Mouse (Mus musculus) mesoderm, embryonic 11.5 days (tissue): ENCODE data around the gene Hist1h3d.
"Not testable (repeated sequence)": the region's sequence is repeated elsewhere in the genome, so short reads cannot be mapped to it uniquely, and the experiment has no call there.

Source experiments
- DNase-seq: peaks from one replicate; pipeline ENCODE4 v3.0.0-alpha.2; 2012; ENCODE audit warnings: low read depth, low spot score

The Hist1h3d gene

DNA sequence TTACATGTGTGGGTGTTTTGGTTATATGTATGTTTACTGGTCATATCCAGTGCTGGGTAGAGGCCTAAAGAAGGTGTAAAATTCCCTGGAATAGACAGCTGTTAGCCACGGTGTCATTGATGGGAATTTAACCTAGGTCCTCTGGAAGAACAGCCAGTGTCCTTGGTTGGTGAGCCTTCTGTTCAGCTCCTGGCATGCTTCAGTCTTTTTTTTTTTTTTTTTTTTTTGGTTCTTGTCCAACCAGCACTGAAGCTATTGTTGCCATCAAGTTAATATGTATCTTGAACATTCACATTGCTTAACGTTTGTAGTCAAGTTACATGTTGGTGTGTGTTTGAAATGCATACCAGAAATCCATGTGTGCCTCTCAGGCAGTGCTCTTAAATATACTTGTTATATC, 11.1 kb upstream of the Hist1h3d start:
- no peak for DNase-seq

DNA sequence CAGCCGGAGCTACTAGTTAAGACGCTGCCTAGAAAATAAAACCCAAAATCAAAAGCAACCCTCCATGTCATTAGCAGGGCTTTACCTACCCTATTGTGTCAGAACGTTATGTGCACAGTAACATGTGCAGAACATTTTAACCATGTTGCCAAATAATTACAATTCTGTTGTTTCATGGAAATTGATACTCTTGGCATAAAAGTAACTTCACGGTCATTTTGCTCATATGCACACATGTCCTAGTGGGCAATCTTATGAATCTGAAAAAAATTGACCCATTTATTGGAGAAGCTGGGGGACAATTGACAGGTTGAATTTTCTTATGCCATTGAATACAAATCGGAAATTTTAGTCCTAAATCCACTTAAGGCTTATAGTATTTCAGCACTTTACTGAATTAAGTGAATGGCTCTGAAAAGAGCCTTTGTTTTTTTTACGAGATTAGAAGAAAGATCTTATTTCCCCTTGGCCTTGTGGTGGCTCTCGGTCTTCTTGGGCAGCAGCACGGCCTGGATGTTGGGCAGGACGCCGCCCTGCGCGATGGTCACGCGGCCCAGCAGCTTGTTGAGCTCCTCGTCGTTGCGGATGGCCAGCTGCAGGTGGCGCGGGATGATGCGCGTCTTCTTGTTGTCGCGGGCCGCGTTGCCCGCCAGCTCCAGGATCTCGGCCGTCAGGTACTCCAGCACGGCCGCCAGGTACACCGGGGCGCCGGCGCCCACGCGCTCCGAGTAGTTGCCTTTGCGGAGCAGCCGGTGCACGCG, 5.1 kb upstream of the Hist1h3d start:
- DNase-seq: not testable (repeated sequence)

GRCm38 (mm10) chr13:23571022-23571503, 4.5 kb upstream of the Hist1h3d start, which contains the start of the genes Hist1h2ae and Hist1h2bg:
Hist1h2ae (minus strand) TSS chr13:23571220.
Hist1h2bg (plus strand) TSS chr13:23571396.
- DNase-seq: peak; percentile 90

DNA sequence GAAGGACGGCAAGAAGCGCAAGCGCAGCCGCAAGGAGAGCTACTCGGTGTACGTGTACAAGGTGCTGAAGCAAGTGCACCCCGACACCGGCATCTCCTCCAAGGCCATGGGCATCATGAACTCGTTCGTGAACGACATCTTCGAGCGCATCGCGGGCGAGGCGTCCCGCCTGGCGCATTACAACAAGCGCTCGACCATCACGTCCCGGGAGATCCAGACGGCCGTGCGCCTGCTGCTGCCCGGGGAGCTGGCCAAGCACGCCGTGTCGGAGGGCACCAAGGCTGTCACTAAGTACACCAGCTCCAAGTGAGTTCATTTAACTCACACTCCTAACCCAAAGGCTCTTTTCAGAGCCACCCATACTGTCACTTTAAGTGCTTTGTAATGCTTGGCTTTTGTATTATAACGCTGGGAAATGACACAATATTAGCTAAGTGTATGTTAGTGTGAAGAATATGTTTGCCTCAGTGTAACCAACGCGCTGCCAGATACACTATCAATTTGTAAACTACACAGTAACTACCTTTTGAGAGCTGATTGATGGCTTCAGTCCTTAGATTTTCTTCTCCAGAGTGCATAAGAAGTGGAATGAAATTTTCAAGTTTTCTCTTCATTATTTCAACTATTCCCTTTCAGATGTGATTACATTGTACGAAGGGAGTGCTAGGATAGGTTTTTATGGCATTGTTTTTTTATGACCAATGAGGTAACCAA, 3.9 kb upstream of the Hist1h3d start:
- DNase-seq: not testable (repeated sequence)

GRCm38 (mm10) chr13:23572218-23573033, 3.1 kb upstream of the Hist1h3d start:
- no peak for DNase-seq

DNA sequence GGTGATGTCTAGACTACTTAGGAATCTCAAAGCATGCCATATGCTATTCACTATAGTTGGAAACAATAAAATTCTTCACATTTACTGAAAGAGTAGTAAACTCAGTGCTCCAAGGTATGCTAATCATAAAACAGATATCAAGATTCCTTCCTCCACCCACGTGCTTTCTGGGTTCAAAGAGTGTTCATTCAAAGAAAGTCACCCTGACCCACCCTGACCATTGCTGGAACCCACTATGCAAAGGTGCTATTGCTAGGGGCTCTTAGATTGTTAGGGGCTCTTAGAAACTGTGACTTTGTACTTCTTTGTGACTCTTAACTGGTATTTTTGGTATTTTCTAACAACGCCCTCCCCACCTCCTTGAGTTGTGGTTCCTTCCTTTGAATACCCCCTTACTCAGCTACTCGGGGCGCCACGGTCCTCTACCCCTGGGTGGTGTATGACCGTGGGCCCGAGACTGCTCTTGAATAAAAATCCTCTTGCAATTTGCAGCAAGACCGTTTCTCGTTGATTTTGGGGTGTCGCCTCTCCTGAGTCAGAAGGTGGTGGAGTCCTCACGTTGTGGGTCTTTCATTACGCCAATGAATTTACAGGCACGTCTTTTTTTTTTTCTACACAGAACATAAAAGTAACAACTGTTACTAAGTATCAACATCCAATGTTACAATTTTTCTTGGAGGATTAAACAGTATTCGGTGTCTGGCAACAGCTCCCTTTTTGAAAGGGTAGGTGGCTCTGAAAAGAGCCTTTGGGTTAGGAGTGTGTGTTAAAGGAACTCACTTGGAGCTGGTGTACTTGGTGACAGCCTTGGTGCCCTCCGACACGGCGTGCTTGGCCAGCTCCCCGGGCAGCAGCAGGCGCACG, 2.3 kb upstream of the Hist1h3d start:
- DNase-seq: not testable (repeated sequence)

DNA sequence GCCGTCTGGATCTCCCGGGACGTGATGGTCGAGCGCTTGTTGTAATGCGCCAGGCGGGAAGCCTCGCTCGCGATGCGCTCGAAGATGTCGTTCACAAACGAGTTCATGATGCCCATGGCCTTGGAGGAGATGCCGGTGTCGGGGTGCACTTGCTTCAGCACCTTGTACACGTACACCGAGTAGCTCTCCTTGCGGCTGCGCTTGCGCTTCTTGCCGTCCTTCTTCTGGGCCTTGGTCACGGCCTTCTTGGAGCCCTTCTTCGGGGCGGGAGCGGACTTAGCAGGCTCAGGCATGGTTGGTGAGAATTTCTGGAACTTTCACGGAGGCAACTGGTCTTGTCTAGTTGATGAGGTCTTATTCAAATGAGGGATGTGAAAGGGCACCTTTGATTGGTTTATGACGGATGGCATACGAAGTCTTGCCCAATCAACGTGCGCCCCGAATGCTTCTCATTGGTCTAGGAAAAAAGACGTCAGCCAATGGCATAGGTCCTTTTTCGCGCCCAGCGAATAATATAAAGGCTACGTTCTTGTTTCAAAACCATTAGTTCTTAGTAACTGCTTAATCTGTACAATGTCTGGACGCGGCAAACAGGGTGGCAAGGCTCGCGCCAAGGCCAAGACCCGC, 1.6 kb upstream of the Hist1h3d start, which contains the start of the genes Hist1h2bf and Hist1h2ad:
Gene Hist1h2bf, minus strand, starts transcription at position 299 of the 627 bp plus-strand sequence.
Gene Hist1h2ad, plus strand, starts transcription at position 484 of the 627 bp plus-strand sequence.
- peak; percentile 97 for DNase-seq

- not testable (repeated sequence) for DNase-seq
Observed at GRCm38 (mm10) chr13:23574546-23575170, 905 bp upstream of the Hist1h3d start.

DNA sequence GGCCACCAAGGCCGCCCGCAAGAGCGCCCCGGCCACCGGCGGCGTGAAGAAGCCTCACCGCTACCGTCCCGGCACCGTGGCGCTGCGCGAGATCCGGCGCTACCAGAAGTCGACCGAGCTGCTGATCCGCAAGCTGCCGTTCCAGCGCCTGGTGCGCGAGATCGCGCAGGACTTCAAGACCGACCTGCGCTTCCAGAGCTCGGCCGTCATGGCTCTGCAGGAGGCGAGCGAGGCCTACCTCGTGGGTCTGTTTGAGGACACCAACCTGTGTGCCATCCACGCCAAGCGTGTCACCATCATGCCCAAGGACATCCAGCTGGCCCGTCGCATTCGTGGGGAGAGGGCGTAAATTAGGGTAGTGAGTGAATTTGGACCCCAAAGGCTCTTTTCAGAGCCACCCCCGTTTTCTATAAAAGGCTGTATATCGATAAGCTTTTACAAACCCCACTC, 326 bp downstream of the Hist1h3d start:
- not testable (repeated sequence) for DNase-seq

GRCm38 (mm10) chr13:23576351-23576881, 853 bp downstream of the Hist1h3d start:
- no peak for DNase-seq

DNA sequence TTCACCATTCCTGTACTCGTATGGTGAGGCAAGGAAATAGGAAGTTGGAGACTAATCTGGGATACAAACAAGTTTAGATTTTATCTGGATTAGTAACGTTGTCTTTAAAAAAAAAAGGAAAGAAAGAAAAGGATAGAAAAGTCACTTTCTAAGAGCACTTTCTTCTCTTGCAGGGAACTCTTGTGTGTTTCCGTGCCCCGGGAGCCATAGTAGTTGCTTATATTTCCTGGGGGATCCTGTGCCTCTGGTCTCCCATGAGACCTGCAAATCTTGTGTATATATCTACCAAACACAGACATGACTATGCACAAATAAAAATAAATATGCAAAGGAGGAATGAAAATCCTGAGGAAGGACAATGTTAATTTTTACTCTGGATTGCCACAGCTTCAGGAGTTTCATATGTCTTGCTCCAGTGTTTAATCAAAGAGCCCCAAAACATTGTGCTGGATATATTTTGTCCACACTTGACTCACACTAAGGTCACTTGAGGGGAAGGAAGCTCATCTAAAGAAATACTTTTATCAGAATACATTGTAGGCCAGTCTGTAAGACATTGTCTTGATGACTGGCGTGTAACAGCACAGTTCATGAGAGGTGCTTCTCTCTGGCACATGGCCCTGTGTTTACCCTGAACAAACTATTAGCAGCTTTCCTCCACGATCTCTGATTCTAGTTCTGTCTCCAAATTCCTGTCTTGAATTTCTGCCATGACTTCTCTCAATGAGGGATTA, 1.5 kb downstream of the Hist1h3d start:
- no peak for DNase-seq

DNA sequence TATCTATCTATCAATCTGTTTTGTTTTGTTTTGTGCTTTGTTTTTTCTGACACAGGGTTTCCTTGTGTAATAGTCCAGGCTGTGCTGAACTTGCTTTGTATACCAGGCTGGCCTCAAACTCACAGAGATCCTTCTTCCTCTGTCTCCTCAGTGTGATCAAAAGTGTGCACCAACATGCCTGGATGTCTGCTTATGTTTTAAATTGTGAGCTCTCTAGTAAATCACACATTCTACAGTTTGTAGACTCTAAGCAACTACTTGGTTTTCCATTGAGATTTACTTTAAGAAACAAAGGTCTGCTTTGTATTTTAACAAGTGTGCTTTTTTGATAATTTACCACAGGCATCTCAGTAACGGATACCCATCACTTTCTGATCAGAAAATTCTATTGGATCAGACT, 2.3 kb downstream of the Hist1h3d start:
- DNase-seq: no peak

DNA sequence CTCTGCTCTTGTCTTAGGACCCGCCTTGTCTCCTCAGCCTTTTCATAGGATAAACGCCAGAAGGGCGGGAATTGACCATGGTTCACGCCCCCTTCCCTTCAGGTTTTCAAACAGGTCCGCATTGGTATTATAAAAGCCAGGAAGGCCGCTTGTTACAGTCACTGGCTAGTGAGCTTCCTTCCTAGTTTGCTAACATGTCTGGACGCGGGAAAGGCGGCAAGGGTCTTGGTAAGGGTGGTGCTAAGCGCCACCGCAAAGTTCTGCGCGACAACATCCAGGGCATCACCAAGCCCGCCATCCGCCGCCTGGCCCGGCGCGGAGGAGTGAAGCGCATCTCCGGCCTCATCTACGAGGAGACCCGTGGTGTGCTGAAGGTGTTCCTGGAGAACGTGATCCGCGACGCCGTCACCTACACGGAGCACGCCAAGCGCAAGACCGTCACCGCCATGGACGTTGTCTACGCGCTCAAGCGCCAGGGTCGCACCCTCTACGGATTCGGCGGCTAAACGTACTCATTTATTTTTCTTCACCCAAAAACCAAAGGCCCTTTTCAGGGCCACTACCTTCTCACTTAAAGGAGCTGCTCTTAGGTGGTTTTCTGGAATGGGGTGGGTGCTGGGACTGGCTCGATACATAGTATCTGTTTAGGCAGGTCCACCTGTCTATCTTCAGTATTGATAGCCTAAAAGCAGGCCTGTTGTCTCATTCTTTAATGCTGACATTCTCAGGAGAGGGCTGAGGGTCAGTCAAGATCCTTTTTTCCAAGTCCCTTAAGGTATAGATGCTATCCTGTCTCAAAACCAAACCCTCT, 6.0 kb downstream of the Hist1h3d start, which contains the start of gene Hist1h4d:
Gene Hist1h4d, plus strand, starts transcription at position 191 of the 811 bp plus-strand sequence.
- peak; percentile 96 for DNase-seq

GRCm38 (mm10) chr13:23582219-23583056, 6.9 kb downstream of the Hist1h3d start:
- no peak for DNase-seq

DNA sequence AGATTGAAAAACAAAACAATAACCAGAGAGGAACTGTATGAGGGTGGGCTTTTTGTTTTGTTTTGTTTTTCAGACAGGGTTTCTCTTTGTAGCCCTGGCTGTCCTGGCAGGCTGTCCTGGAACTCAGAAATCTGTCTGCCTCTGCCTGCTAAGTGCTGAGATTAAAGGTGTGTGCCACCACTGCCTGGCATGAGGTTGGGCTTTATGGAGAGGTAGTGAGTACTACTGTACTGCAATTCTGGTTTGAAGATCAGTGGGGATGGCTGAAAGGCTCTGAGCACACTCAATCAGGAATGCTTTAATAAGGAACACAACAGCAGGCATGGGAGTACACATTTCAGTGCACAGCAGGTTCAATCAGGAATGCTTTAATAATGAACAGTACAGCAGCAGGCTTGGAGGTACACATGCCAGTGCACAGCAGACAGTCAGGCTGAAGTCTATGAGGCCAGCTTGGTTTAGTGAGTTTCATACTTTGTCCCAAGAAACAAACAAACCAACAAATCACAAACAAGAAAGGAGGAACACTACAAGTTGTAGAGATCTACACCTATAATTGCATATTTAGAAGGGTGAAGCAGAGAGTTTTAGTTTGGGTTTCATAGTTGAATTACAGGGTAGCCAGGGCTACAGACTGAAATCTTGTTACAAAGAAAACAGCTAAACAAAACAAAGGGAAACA, 8.0 kb downstream of the Hist1h3d start:
- DNase-seq: no peak

- no peak for DNase-seq
Observed at GRCm38 (mm10) chr13:23584331-23584730, 8.8 kb downstream of the Hist1h3d start.
